Mouse (Mus musculus): Measurements from ENCODE around the gene Bud31. TPM values are rescaled to one million over a fixed set of nuclear protein-coding genes. Genes with fewer than 3 reads are reported as not detected.

The Bud31 gene
- polyA plus RNA-seq, 1 experiment: 86.5 TPM

- H3K36me3 ChIP-seq (ENCODE audit: control insufficient read depth, insufficient read depth, low read length): no peaks in the 10 kb centered on the region
- no peak overlapping the region; the same call in 1 of the 2 replicates for H3K27ac ChIP-seq (ENCODE audit: control insufficient read depth, insufficient read depth, low read depth, low read length)
- peaks cover 12% of the 10 kb centered on the region for H3K4me1 ChIP-seq (ENCODE audit: control insufficient read depth, insufficient read depth, low read length)
- H3K4me3 ChIP-seq (ENCODE audit: control insufficient read depth, low read depth, low read length): no peak overlapping the region
- TF ChIP-seq POLR2A (IDR thresholded peaks at IDR 0.05; ENCODE audit: control insufficient read depth, low read depth, low read length) (no peak), CTCF (IDR thresholded peaks at IDR 0.05; ENCODE audit: control insufficient read depth, insufficient read depth, insufficient replicate concordance, low read depth, low read length) (no peak)
- no peaks in the 10 kb centered on the region for H3K27me3 ChIP-seq (ENCODE audit: control insufficient read depth, insufficient read depth, low read length)
Observed at GRCm38 (mm10) chr5:145116316-145116715, 23.8 kb upstream of the Bud31 start.

GRCm38 (mm10) chr5:145116916-145117315 is 23.2 kb upstream of the Bud31 start:
- H3K27ac ChIP-seq (ENCODE audit: control insufficient read depth, insufficient read depth, low read depth, low read length): no peak overlapping the region
- TF ChIP-seq POLR2A (IDR thresholded peaks at IDR 0.05; ENCODE audit: control insufficient read depth, low read depth, low read length): no peak
- peak; percentile 62 for TF ChIP-seq CTCF (IDR thresholded peaks at IDR 0.05; ENCODE audit: control insufficient read depth, insufficient read depth, insufficient replicate concordance, low read depth, low read length)
- no peak overlapping the region for H3K4me3 ChIP-seq (ENCODE audit: control insufficient read depth, low read depth, low read length)
- H3K27me3 ChIP-seq (ENCODE audit: control insufficient read depth, insufficient read depth, low read length): no peaks in the 10 kb centered on the region
- no peaks in the 10 kb centered on the region for H3K36me3 ChIP-seq (ENCODE audit: control insufficient read depth, insufficient read depth, low read length)
- H3K4me1 ChIP-seq (ENCODE audit: control insufficient read depth, insufficient read depth, low read length): peaks cover 12% of the 10 kb centered on the region

GRCm38 (mm10) chr5:145118005-145118404 is 22.2 kb upstream of the Bud31 start:
- no peak overlapping the region for H3K27ac ChIP-seq (ENCODE audit: control insufficient read depth, insufficient read depth, low read depth, low read length)
- H3K36me3 ChIP-seq (ENCODE audit: control insufficient read depth, insufficient read depth, low read length): no peaks in the 10 kb centered on the region
- no peak overlapping the region for H3K4me3 ChIP-seq (ENCODE audit: control insufficient read depth, low read depth, low read length)
- TF ChIP-seq POLR2A (IDR thresholded peaks at IDR 0.05; ENCODE audit: control insufficient read depth, low read depth, low read length) (no peak), CTCF (IDR thresholded peaks at IDR 0.05; ENCODE audit: control insufficient read depth, insufficient read depth, insufficient replicate concordance, low read depth, low read length) (no peak)
- no peaks in the 10 kb centered on the region for H3K27me3 ChIP-seq (ENCODE audit: control insufficient read depth, insufficient read depth, low read length)
- H3K4me1 ChIP-seq (ENCODE audit: control insufficient read depth, insufficient read depth, low read length): peaks cover 12% of the 10 kb centered on the region

GRCm38 (mm10) chr5:145118461-145118860 is 21.7 kb upstream of the Bud31 start:
- no peaks in the 10 kb centered on the region for H3K27me3 ChIP-seq (ENCODE audit: control insufficient read depth, insufficient read depth, low read length)
- H3K4me3 ChIP-seq (ENCODE audit: control insufficient read depth, low read depth, low read length): no peak overlapping the region
- H3K4me1 ChIP-seq (ENCODE audit: control insufficient read depth, insufficient read depth, low read length): peaks cover 12% of the 10 kb centered on the region
- no peaks in the 10 kb centered on the region for H3K36me3 ChIP-seq (ENCODE audit: control insufficient read depth, insufficient read depth, low read length)
- no peak for TF ChIP-seq POLR2A (IDR thresholded peaks at IDR 0.05; ENCODE audit: control insufficient read depth, low read depth, low read length)
- no peak for TF ChIP-seq CTCF (IDR thresholded peaks at IDR 0.05; ENCODE audit: control insufficient read depth, insufficient read depth, insufficient replicate concordance, low read depth, low read length)
- H3K27ac ChIP-seq (ENCODE audit: control insufficient read depth, insufficient read depth, low read depth, low read length): no peak overlapping the region

GRCm38 (mm10) chr5:145119385-145119784 is 20.8 kb upstream of the Bud31 start:
- no peak overlapping the region for H3K27ac ChIP-seq (ENCODE audit: control insufficient read depth, insufficient read depth, low read depth, low read length)
- peak; percentile 65; the same call in 1 of the 2 replicates for TF ChIP-seq CTCF (IDR thresholded peaks at IDR 0.05; ENCODE audit: control insufficient read depth, insufficient read depth, insufficient replicate concordance, low read depth, low read length)
- TF ChIP-seq POLR2A (IDR thresholded peaks at IDR 0.05; ENCODE audit: control insufficient read depth, low read depth, low read length): no peak
- no peak overlapping the region for H3K4me3 ChIP-seq (ENCODE audit: control insufficient read depth, low read depth, low read length)
- no peaks in the 10 kb centered on the region for H3K36me3 ChIP-seq (ENCODE audit: control insufficient read depth, insufficient read depth, low read length)
- peaks cover 7% of the 10 kb centered on the region for H3K4me1 ChIP-seq (ENCODE audit: control insufficient read depth, insufficient read depth, low read length)
- no peaks in the 10 kb centered on the region for H3K27me3 ChIP-seq (ENCODE audit: control insufficient read depth, insufficient read depth, low read length)

- Histone ChIP-seq H3K36me3 (ENCODE audit: control insufficient read depth, insufficient read depth, low read length) (no peaks in the 10 kb centered on the region), H3K4me3 (ENCODE audit: control insufficient read depth, low read depth, low read length) (no peak overlapping the region), H3K4me1 (ENCODE audit: control insufficient read depth, insufficient read depth, low read length) (peaks cover 2% of the 10 kb centered on the region), H3K27me3 (ENCODE audit: control insufficient read depth, insufficient read depth, low read length) (no peaks in the 10 kb centered on the region), H3K27ac (ENCODE audit: control insufficient read depth, insufficient read depth, low read depth, low read length) (no peak overlapping the region)
- TF ChIP-seq POLR2A (IDR thresholded peaks at IDR 0.05; ENCODE audit: control insufficient read depth, low read depth, low read length) (no peak), CTCF (IDR thresholded peaks at IDR 0.05; ENCODE audit: control insufficient read depth, insufficient read depth, insufficient replicate concordance, low read depth, low read length) (no peak)
Observed at GRCm38 (mm10) chr5:145120921-145121320, 19.2 kb upstream of the Bud31 start.

GRCm38 (mm10) chr5:145123396-145123795 is 16.8 kb upstream of the Bud31 start:
- Histone ChIP-seq H3K27me3 (ENCODE audit: control insufficient read depth, insufficient read depth, low read length) (no peaks in the 10 kb centered on the region), H3K27ac (ENCODE audit: control insufficient read depth, insufficient read depth, low read depth, low read length) (no peak overlapping the region), H3K4me1 (ENCODE audit: control insufficient read depth, insufficient read depth, low read length) (no peaks in the 10 kb centered on the region; the same call in 1 of the 2 replicates), H3K4me3 (ENCODE audit: control insufficient read depth, low read depth, low read length) (no peak overlapping the region), H3K36me3 (ENCODE audit: control insufficient read depth, insufficient read depth, low read length) (no peaks in the 10 kb centered on the region)
- TF ChIP-seq POLR2A (IDR thresholded peaks at IDR 0.05; ENCODE audit: control insufficient read depth, low read depth, low read length) (no peak), CTCF (IDR thresholded peaks at IDR 0.05; ENCODE audit: control insufficient read depth, insufficient read depth, insufficient replicate concordance, low read depth, low read length) (no peak)

- H3K36me3 ChIP-seq (ENCODE audit: control insufficient read depth, insufficient read depth, low read length): no peaks in the 10 kb centered on the region; the same call in none of the 2 replicates
- H3K4me3 ChIP-seq (ENCODE audit: control insufficient read depth, low read depth, low read length): no peak overlapping the region
Observed at GRCm38 (mm10) chr5:145126580-145126979, 13.6 kb upstream of the Bud31 start.

More at GRCm38 (mm10) chr5:145126580-145126979, 13.6 kb upstream of the Bud31 start:
- Histone ChIP-seq H3K27ac (ENCODE audit: control insufficient read depth, insufficient read depth, low read depth, low read length) (no peak overlapping the region), H3K27me3 (ENCODE audit: control insufficient read depth, insufficient read depth, low read length) (no peaks in the 10 kb centered on the region), H3K4me1 (ENCODE audit: control insufficient read depth, insufficient read depth, low read length) (peaks cover 5% of the 10 kb centered on the region)
- no peak for TF ChIP-seq CTCF (IDR thresholded peaks at IDR 0.05; ENCODE audit: control insufficient read depth, insufficient read depth, insufficient replicate concordance, low read depth, low read length)
- no peak for TF ChIP-seq POLR2A (IDR thresholded peaks at IDR 0.05; ENCODE audit: control insufficient read depth, low read depth, low read length)
